Mouse (Mus musculus): ENCODE data around the gene Sct. TPM values are rescaled to one million over a fixed set of nuclear protein-coding genes. Genes with fewer than 3 reads are reported as not detected.

Gene Sct
- polyA plus RNA-seq, 1 experiment: not detected

GRCm38 (mm10) chr7:141275356-141275755 lies 3.6 kb downstream of the Sct start:
- H3K4me3 ChIP-seq (ENCODE audit: insufficient read depth, low read depth, low read length): no peak overlapping the region
- TF ChIP-seq POLR2A (IDR thresholded peaks at IDR 0.05; ENCODE audit: insufficient read depth, low read depth, low read length): no peak
- no peak for TF ChIP-seq CTCF (IDR thresholded peaks at IDR 0.05; ENCODE audit: insufficient read depth, low read depth, low read length)
- no peak overlapping the region for H3K27ac ChIP-seq (ENCODE audit: insufficient read depth, low read depth, low read length)
- 89% methylated on average over 9 of the region's 9 CpGs for WGBS
- peaks cover 9% of the 10 kb centered on the region for H3K4me1 ChIP-seq (ENCODE audit: control insufficient read depth, insufficient read depth, low read length)

- H3K4me3 ChIP-seq (ENCODE audit: insufficient read depth, low read depth, low read length): no peak overlapping the region
- no peak overlapping the region for H3K27ac ChIP-seq (ENCODE audit: insufficient read depth, low read depth, low read length)
- peaks cover 6% of the 10 kb centered on the region for H3K4me1 ChIP-seq (ENCODE audit: control insufficient read depth, insufficient read depth, low read length)
- WGBS: 88% methylated on average over 3 of the region's 3 CpGs
- TF ChIP-seq POLR2A (IDR thresholded peaks at IDR 0.05; ENCODE audit: insufficient read depth, low read depth, low read length) (no peak), CTCF (IDR thresholded peaks at IDR 0.05; ENCODE audit: insufficient read depth, low read depth, low read length) (no peak)
Observed at GRCm38 (mm10) chr7:141270631-141271030, 8.3 kb downstream of the Sct start.

GRCm38 (mm10) chr7:141269273-141269545 lies 9.7 kb downstream of the Sct start:
- 84% methylated on average over 14 of the region's 14 CpGs for WGBS
- TF ChIP-seq CTCF (IDR thresholded peaks at IDR 0.05; ENCODE audit: insufficient read depth, low read depth, low read length) (no peak), POLR2A (IDR thresholded peaks at IDR 0.05; ENCODE audit: insufficient read depth, low read depth, low read length) (no peak)
- Histone ChIP-seq H3K4me1 (ENCODE audit: control insufficient read depth, insufficient read depth, low read length) (peaks cover 8% of the 10 kb centered on the region), H3K4me3 (ENCODE audit: insufficient read depth, low read depth, low read length) (no peak overlapping the region), H3K27ac (ENCODE audit: insufficient read depth, low read depth, low read length) (no peak overlapping the region)

GRCm38 (mm10) chr7:141268466-141269272 lies 10.3 kb downstream of the Sct start:
- 80% methylated on average over 24 of the region's 24 CpGs for WGBS
- Histone ChIP-seq H3K4me1 (ENCODE audit: control insufficient read depth, insufficient read depth, low read length) (peaks cover 8% of the 10 kb centered on the region), H3K27ac (ENCODE audit: insufficient read depth, low read depth, low read length) (no peak overlapping the region), H3K4me3 (ENCODE audit: insufficient read depth, low read depth, low read length) (no peak overlapping the region)
- TF ChIP-seq CTCF (IDR thresholded peaks at IDR 0.05; ENCODE audit: insufficient read depth, low read depth, low read length) (no peak), POLR2A (IDR thresholded peaks at IDR 0.05; ENCODE audit: insufficient read depth, low read depth, low read length) (no peak)

GRCm38 (mm10) chr7:141265739-141266561 lies 13.0 kb downstream of the Sct start, which contains the start of gene Irf7:
Irf7 (minus strand) TSS chr7:141266481.
- 9% methylated on average over 25 of the region's 25 CpGs for WGBS
- H3K27ac ChIP-seq (ENCODE audit: insufficient read depth, low read depth, low read length): no peak within 1 kb of the TSS
- H3K4me1 ChIP-seq (ENCODE audit: control insufficient read depth, insufficient read depth, low read length): peaks cover 8% of the 10 kb centered on the region
- peak within 1 kb of the TSS; percentile 42 for H3K4me3 ChIP-seq (ENCODE audit: insufficient read depth, low read depth, low read length)
- TF ChIP-seq POLR2A (IDR thresholded peaks at IDR 0.05; ENCODE audit: insufficient read depth, low read depth, low read length): no peak
- TF ChIP-seq CTCF (IDR thresholded peaks at IDR 0.05; ENCODE audit: insufficient read depth, low read depth, low read length): no peak

GRCm38 (mm10) chr7:141265411-141265738 lies 13.6 kb downstream of the Sct start:
- 36% methylated on average over 11 of the region's 11 CpGs for WGBS
- Histone ChIP-seq H3K4me3 (ENCODE audit: insufficient read depth, low read depth, low read length) (no peak overlapping the region), H3K27ac (ENCODE audit: insufficient read depth, low read depth, low read length) (no peak overlapping the region), H3K4me1 (ENCODE audit: control insufficient read depth, insufficient read depth, low read length) (peaks cover 8% of the 10 kb centered on the region)
- TF ChIP-seq POLR2A (IDR thresholded peaks at IDR 0.05; ENCODE audit: insufficient read depth, low read depth, low read length) (no peak), CTCF (IDR thresholded peaks at IDR 0.05; ENCODE audit: insufficient read depth, low read depth, low read length) (no peak)

- WGBS: 41% methylated on average over 12 of the region's 12 CpGs
- Histone ChIP-seq H3K27ac (ENCODE audit: insufficient read depth, low read depth, low read length) (no peak overlapping the region), H3K4me3 (ENCODE audit: insufficient read depth, low read depth, low read length) (no peak overlapping the region), H3K4me1 (ENCODE audit: control insufficient read depth, insufficient read depth, low read length) (peaks cover 8% of the 10 kb centered on the region)
- TF ChIP-seq CTCF (IDR thresholded peaks at IDR 0.05; ENCODE audit: insufficient read depth, low read depth, low read length): no peak
- no peak for TF ChIP-seq POLR2A (IDR thresholded peaks at IDR 0.05; ENCODE audit: insufficient read depth, low read depth, low read length)
Observed at GRCm38 (mm10) chr7:141264761-141265410, 14.0 kb downstream of the Sct start.

GRCm38 (mm10) chr7:141264041-141264700 lies 14.8 kb downstream of the Sct start:
- Histone ChIP-seq H3K4me1 (ENCODE audit: control insufficient read depth, insufficient read depth, low read length) (peaks cover 8% of the 10 kb centered on the region), H3K27ac (ENCODE audit: insufficient read depth, low read depth, low read length) (no peak overlapping the region), H3K4me3 (ENCODE audit: insufficient read depth, low read depth, low read length) (no peak overlapping the region)
- TF ChIP-seq CTCF (IDR thresholded peaks at IDR 0.05; ENCODE audit: insufficient read depth, low read depth, low read length) (no peak), POLR2A (IDR thresholded peaks at IDR 0.05; ENCODE audit: insufficient read depth, low read depth, low read length) (no peak)
- WGBS: 77% methylated on average over 11 of the region's 11 CpGs

Measured in olfactory bulb, adult 2 months (tissue).